Mouse (Mus musculus) cortical plate, adult 2 months (tissue): ENCODE measurements around the gene Lpcat3.

ENCODE experiments used
- CTCF ChIP-seq: fragments of 200-500 bp; IDR thresholded peaks from 2 replicates; pipeline ENCODE4 v1.5.1; 2011; ENCODE audit warnings: mild to moderate bottlenecking, control low read depth, low read length; ENCODE audit not compliant: insufficient read depth; ENCODE audit errors: extremely low read depth
- POLR2A ChIP-seq: fragments of 200-500 bp; IDR thresholded peaks from 2 replicates; pipeline ENCODE4 v1.6.1; 2011; ENCODE audit warnings: mild to moderate bottlenecking, low read length, control low read depth; ENCODE audit not compliant: insufficient read depth; ENCODE audit errors: extremely low read depth

- no peak for TF ChIP-seq CTCF
- TF ChIP-seq POLR2A, result no peak
Observed at GRCm38 (mm10) chr6:124746654-124747632, 84.1 kb downstream of the Lpcat3 start.
